Mouse (Mus musculus) forebrain, embryonic 11.5 days (tissue): ENCODE results near the gene Fam3b. TPM values are rescaled to one million over a fixed set of nuclear protein-coding genes. Genes with fewer than 3 reads are reported as not detected.
A peak's percentile ranks its signal among the peaks of the same experiment; 100 is the strongest.

Experiments used
- ATAC-seq: fragments of 200-750 bp; cut with Nextera tagmentation; replicated peaks from 2 replicates; pipeline ENCODE4 v1.8.0; 2017; ENCODE audit warnings: moderate TSS enrichment; ENCODE audit not compliant: low FRiP score
- DNase-seq: peaks from one replicate; pipeline ENCODE4 v3.0.0-alpha.2; 2017; ENCODE audit warnings: low spot score
- H3K27ac ChIP-seq: fragments of 300-500 bp; sonication (generic); 2 replicates; pipeline ENCODE4 v1.5.1; 2014; ENCODE audit warnings: low read depth, low read length
- H3K27me3 ChIP-seq: fragments of 300-500 bp; sonication (generic); 2 replicates; pipeline ENCODE4 v1.6.1; 2014; ENCODE audit warnings: mild to moderate bottlenecking, low read length, mixed read lengths; ENCODE audit not compliant: control insufficient read depth, insufficient read depth
- H3K36me3 ChIP-seq: fragments of 300-500 bp; sonication (generic); 2 replicates; pipeline ENCODE4 v1.6.1; 2014; ENCODE audit warnings: mild to moderate bottlenecking, low read length, moderate library complexity, mixed read lengths; ENCODE audit not compliant: control insufficient read depth, insufficient read depth
- H3K4me1 ChIP-seq: fragments of 300-500 bp; sonication (generic); replicated peaks from 2 replicates; pipeline ENCODE4 v1.6.1; 2014; ENCODE audit warnings: low read length, mixed read lengths; ENCODE audit not compliant: control insufficient read depth, insufficient read depth
- H3K4me2 ChIP-seq: fragments of 300-500 bp; sonication (generic); 2 replicates; pipeline ENCODE4 v1.6.1; 2014; ENCODE audit warnings: low read depth, mild to moderate bottlenecking, low read length, moderate library complexity, mixed read lengths; ENCODE audit not compliant: severe bottlenecking
- H3K4me3 ChIP-seq: fragments of 300-500 bp; sonication (generic); 2 replicates; pipeline ENCODE4 v1.5.1; 2014; ENCODE audit warnings: low read depth, low read length
- H3K9ac ChIP-seq: fragments of 300-500 bp; sonication (generic); 2 replicates; pipeline ENCODE4 v1.6.1; 2014; ENCODE audit warnings: low read length
- H3K9me3 ChIP-seq: fragments of 300-500 bp; sonication (generic); 2 replicates; pipeline ENCODE4 v1.6.1; 2016; ENCODE audit warnings: low read length, mixed read lengths; ENCODE audit not compliant: control insufficient read depth
- WGBS: fragments of 180-500 bp; shearing (Covaris S2); extraction: QIAGEN DNeasy Blood & Tissue Kit; methylation state at CpG from one replicate; pipeline ENCODE4 v1.1.7; 2014; 5-methylcytosine and 5-hydroxymethylcytosine counted together
- polyA plus RNA-seq: library from polyadenylated mRNA; unstranded; fragments of >200 nt; fragmentation: Nextera tagmentation; extraction: Ambion mirVana; gene quantifications from 2 replicates; pipeline ENCODE4 v1.2.1, GENCODE M21; 2014

Gene Fam3b
- polyA plus RNA-seq, 1 experiment from 2014 or later = not detected

GRCm38 (mm10) chr16:97529241-97529640 lies 14.6 kb upstream of the Fam3b start:
- Histone ChIP-seq H3K4me3 (no peak overlapping the region), H3K27me3 (no peaks in the 10 kb centered on the region), H3K4me2 (no peak overlapping the region), H3K4me1 (no peaks in the 10 kb centered on the region), H3K9me3 (no peaks in the 10 kb centered on the region), H3K27ac (no peak overlapping the region), H3K9ac (no peak overlapping the region), H3K36me3 (no peaks in the 10 kb centered on the region)
- WGBS = 88% methylated on average over 2 of the region's 2 CpGs
- no peak for DNase-seq
- no peak for ATAC-seq

GRCm38 (mm10) chr16:97523024-97523423 lies 8.4 kb upstream of the Fam3b start:
- H3K9ac ChIP-seq = no peak overlapping the region
- H3K4me1 ChIP-seq = no peaks in the 10 kb centered on the region
- no peak overlapping the region for H3K4me3 ChIP-seq
- H3K36me3 ChIP-seq = no peaks in the 10 kb centered on the region
- 10% methylated on average over 1 of the region's 1 CpGs for WGBS
- H3K9me3 ChIP-seq = no peaks in the 10 kb centered on the region
- ATAC-seq = peak; percentile 46; the same call in 1 of the 2 replicates
- DNase-seq = peak; percentile 79
- no peaks in the 10 kb centered on the region for H3K27me3 ChIP-seq
- H3K4me2 ChIP-seq = no peak overlapping the region
- no peak overlapping the region for H3K27ac ChIP-seq

GRCm38 (mm10) chr16:97521983-97522382 lies 7.4 kb upstream of the Fam3b start:
- H3K27ac ChIP-seq = no peak overlapping the region
- DNase-seq (no peak), ATAC-seq (no peak)
- no peaks in the 10 kb centered on the region for H3K4me1 ChIP-seq
- H3K27me3 ChIP-seq = no peaks in the 10 kb centered on the region
- no peak overlapping the region for H3K4me2 ChIP-seq
- H3K9me3 ChIP-seq = no peaks in the 10 kb centered on the region
- no peak overlapping the region for H3K4me3 ChIP-seq
- 87% methylated on average over 6 of the region's 6 CpGs for WGBS
- no peak overlapping the region for H3K9ac ChIP-seq
- no peaks in the 10 kb centered on the region for H3K36me3 ChIP-seq

GRCm38 (mm10) chr16:97516341-97516740 lies 1.7 kb upstream of the Fam3b start:
- H3K27me3 ChIP-seq = no peaks in the 10 kb centered on the region
- no peak overlapping the region for H3K27ac ChIP-seq
- H3K4me2 ChIP-seq = no peak overlapping the region
- H3K9ac ChIP-seq = no peak overlapping the region
- WGBS = 80% methylated on average over 3 of the region's 3 CpGs
- H3K9me3 ChIP-seq = no peaks in the 10 kb centered on the region
- no peak for ATAC-seq
- H3K4me1 ChIP-seq = no peaks in the 10 kb centered on the region
- no peaks in the 10 kb centered on the region for H3K36me3 ChIP-seq
- no peak overlapping the region for H3K4me3 ChIP-seq
- DNase-seq = no peak

GRCm38 (mm10) chr16:97512347-97512751 lies 2.3 kb downstream of the Fam3b start:
- no peak overlapping the region for H3K4me2 ChIP-seq
- H3K36me3 ChIP-seq = no peaks in the 10 kb centered on the region
- no peaks in the 10 kb centered on the region for H3K27me3 ChIP-seq
- ATAC-seq (no peak), DNase-seq (no peak)
- no peaks in the 10 kb centered on the region for H3K4me1 ChIP-seq
- no peaks in the 10 kb centered on the region for H3K9me3 ChIP-seq
- WGBS = 83% methylated on average over 12 of the region's 12 CpGs
- no peak overlapping the region for H3K27ac ChIP-seq
- no peak overlapping the region for H3K4me3 ChIP-seq
- H3K9ac ChIP-seq = no peak overlapping the region

- ATAC-seq = no peak
- no peak for DNase-seq
- no peaks in the 10 kb centered on the region for H3K27me3 ChIP-seq
Observed at GRCm38 (mm10) chr16:97511495-97511894, 3.1 kb downstream of the Fam3b start.

GRCm38 (mm10) chr16:97510849-97511248 lies 3.8 kb downstream of the Fam3b start:
- no peak overlapping the region for H3K4me3 ChIP-seq
- H3K27ac ChIP-seq = no peak overlapping the region
- ATAC-seq (no peak), DNase-seq (no peak)
- no peak overlapping the region for H3K4me2 ChIP-seq
- no peaks in the 10 kb centered on the region for H3K9me3 ChIP-seq
- no peaks in the 10 kb centered on the region for H3K36me3 ChIP-seq
- 80% methylated on average over 5 of the region's 5 CpGs for WGBS
- H3K27me3 ChIP-seq = no peaks in the 10 kb centered on the region
- no peaks in the 10 kb centered on the region for H3K4me1 ChIP-seq
- no peak overlapping the region for H3K9ac ChIP-seq

More at GRCm38 (mm10) chr16:97511495-97511894, 3.1 kb downstream of the Fam3b start:
- Histone ChIP-seq H3K9ac (no peak overlapping the region), H3K4me3 (no peak overlapping the region), H3K4me1 (no peaks in the 10 kb centered on the region), H3K9me3 (no peaks in the 10 kb centered on the region), H3K36me3 (no peaks in the 10 kb centered on the region), H3K27ac (no peak overlapping the region), H3K4me2 (no peak overlapping the region)

GRCm38 (mm10) chr16:97507783-97508182 lies 6.8 kb downstream of the Fam3b start:
- Histone ChIP-seq H3K36me3 (no peaks in the 10 kb centered on the region), H3K27ac (no peak overlapping the region), H3K9me3 (no peaks in the 10 kb centered on the region), H3K4me1 (no peaks in the 10 kb centered on the region), H3K4me2 (no peak overlapping the region), H3K4me3 (no peak overlapping the region), H3K9ac (no peak overlapping the region), H3K27me3 (no peaks in the 10 kb centered on the region)
- DNase-seq (no peak), ATAC-seq (no peak)

- no peaks in the 10 kb centered on the region for H3K36me3 ChIP-seq
- no peaks in the 10 kb centered on the region for H3K27me3 ChIP-seq
- no peaks in the 10 kb centered on the region for H3K9me3 ChIP-seq
- 87% methylated on average over 3 of the region's 3 CpGs for WGBS
- H3K27ac ChIP-seq = no peak overlapping the region
- H3K4me1 ChIP-seq = no peaks in the 10 kb centered on the region
- no peak overlapping the region for H3K4me3 ChIP-seq
- DNase-seq (no peak), ATAC-seq (no peak)
- H3K9ac ChIP-seq = no peak overlapping the region
- no peak overlapping the region for H3K4me2 ChIP-seq
Observed at GRCm38 (mm10) chr16:97504793-97505192, 9.8 kb downstream of the Fam3b start.
